Mouse (Mus musculus): ENCODE measurements at regions not wholly inside any gene's neighbourhood (a gene's known extent, or its start where the extent isn't known, plus 50 kb on each side); places are given as distances from the start of the nearest gene placed in this dataset.

- DNase-seq = no peak
These were observed 1105.4 kb upstream of the Tmeff2 start for GRCm38 (mm10) chr1:49795017-49795416.

- DNase-seq = peak; percentile 16
These were observed 1091.1 kb upstream of the Tmeff2 start for GRCm38 (mm10) chr1:49809386-49809785.

Measured in cerebellum, adult 9-11 months (tissue).